Mouse (Mus musculus) MEL (cell line): ENCODE results near the gene Xpnpep1. TPM values are rescaled to one million over a fixed set of nuclear protein-coding genes. Genes with fewer than 3 reads are reported as not detected.

Source experiments
- DNase-seq: peaks from one replicate; pipeline ENCODE4 v3.0.0; 2011; ENCODE audit warnings: low read depth, low spot score
- H3K27ac ChIP-seq: 2 replicates; pipeline ENCODE4 v1.5.1; 2012; ENCODE audit warnings: low read depth, mild to moderate bottlenecking, control low read depth, low read length, moderate library complexity; ENCODE audit not compliant: control insufficient read depth
- H3K27me3 ChIP-seq, 2 experiments: fragments of 150-350 bp in 1 of 2; sonication (generic) in 1 of 2; 2 replicates each; pipeline ENCODE4 v1.6.1; 2012; ENCODE audit warnings: low read length in 2 of 2, mild to moderate bottlenecking in 2 of 2, improper control_type of control experiment in 1 of 2, moderate library complexity in 1 of 2; ENCODE audit not compliant: insufficient read depth in 2 of 2, control insufficient read depth in 1 of 2
- H3K36me3 ChIP-seq, 2 experiments: 2 replicates each; pipeline ENCODE4 v1.6.1; 2012 to 2014; ENCODE audit warnings: low read length in 2 of 2, improper control_type of control experiment in 1 of 2, inconsistent platforms in 1 of 2, mild to moderate bottlenecking in 1 of 2; ENCODE audit not compliant: insufficient read depth in 2 of 2, control insufficient read depth in 1 of 2
- H3K4me1 ChIP-seq, 2 experiments: fragments of 150-350 bp in 1 of 2; sonication (generic) in 1 of 2; 2 replicates each; pipeline ENCODE4 v1.6.1; 2012; ENCODE audit warnings: low read length in 2 of 2, improper control_type of control experiment in 1 of 2, mild to moderate bottlenecking in 1 of 2; ENCODE audit not compliant: insufficient read depth in 2 of 2, control insufficient read depth in 1 of 2
- H3K4me3 ChIP-seq, 2 experiments: fragments of 150-350 bp in 1 of 2; sonication (generic) in 1 of 2; 2 replicates each; pipeline ENCODE4 v1.5.1; 2012; ENCODE audit warnings: low read depth in 2 of 2, low read length in 2 of 2, mild to moderate bottlenecking in 2 of 2, moderate library complexity in 2 of 2, control low read depth in 1 of 2, improper control_type of control experiment in 1 of 2; ENCODE audit not compliant: control insufficient read depth in 1 of 2, insufficient read depth in 1 of 2
- H3K79me2 ChIP-seq: 2 replicates; pipeline ENCODE4 v1.6.1; 2012; ENCODE audit warnings: mild to moderate bottlenecking, low read length, moderate library complexity; ENCODE audit not compliant: control insufficient read depth, poor library complexity, insufficient read depth
- H3K9ac ChIP-seq: 2 replicates; pipeline ENCODE4 v1.6.1; 2012; ENCODE audit warnings: low read depth, mild to moderate bottlenecking, control low read depth, low read length, moderate library complexity; ENCODE audit not compliant: control insufficient read depth, poor library complexity, severe bottlenecking
- H3K9me3 ChIP-seq: fragments of 150-350 bp; sonication (generic); replicated peaks from 2 replicates; pipeline ENCODE4 v1.6.1; 2012; ENCODE audit warnings: mild to moderate bottlenecking, low read length, improper control_type of control experiment, moderate library complexity; ENCODE audit not compliant: insufficient read depth
- BHLHE40 ChIP-seq: IDR thresholded peaks from 2 replicates; pipeline ENCODE4 v1.6.1; 2012; ENCODE audit warnings: low read depth, mild to moderate bottlenecking, inconsistent platforms, low read length, improper control_type of control experiment, borderline replicate concordance
- CHD2 ChIP-seq: IDR thresholded peaks from 2 replicates; pipeline ENCODE4 v1.6.1; 2011; ENCODE audit warnings: low read length, improper control_type of control experiment
- E2F4 ChIP-seq: IDR thresholded peaks from 2 replicates; pipeline ENCODE4 v1.6.1; 2011; ENCODE audit warnings: low read depth, low read length, improper control_type of control experiment, borderline replicate concordance
- ELF1 ChIP-seq: IDR thresholded peaks from 2 replicates; pipeline ENCODE4 v1.6.1; 2014; ENCODE audit warnings: low read depth, mild to moderate bottlenecking, inconsistent platforms, low read length, improper control_type of control experiment, moderate library complexity
- EP300 ChIP-seq, 2 experiments: IDR thresholded peaks; 2 replicates each; pipeline ENCODE4 v1.6.1; 2011; ENCODE audit warnings: improper control_type of control experiment in 2 of 2, low read length in 2 of 2, low read depth in 1 of 2, mild to moderate bottlenecking in 1 of 2
- ETS1 ChIP-seq: IDR thresholded peaks from 2 replicates; pipeline ENCODE4 v1.6.1; 2012; ENCODE audit warnings: low read depth, mild to moderate bottlenecking, inconsistent platforms, low read length, improper control_type of control experiment, moderate library complexity
- GATA1 ChIP-seq: IDR thresholded peaks from 2 replicates; pipeline ENCODE4 v1.6.1; 2011; ENCODE audit warnings: low read depth, low read length, improper control_type of control experiment
- HCFC1 ChIP-seq: IDR thresholded peaks from 2 replicates; pipeline ENCODE4 v1.6.1; 2012; ENCODE audit warnings: low read depth, mild to moderate bottlenecking, inconsistent platforms, low read length, improper control_type of control experiment, moderate library complexity
- JUND ChIP-seq: IDR thresholded peaks from 2 replicates; pipeline ENCODE4 v1.6.1; 2011; ENCODE audit warnings: low read depth, mild to moderate bottlenecking, improper control_type of control experiment, low read length
- MAX ChIP-seq: IDR thresholded peaks from 2 replicates; pipeline ENCODE4 v1.6.1; 2011; ENCODE audit warnings: low read length, improper control_type of control experiment
- MAZ ChIP-seq: IDR thresholded peaks from 2 replicates; pipeline ENCODE4 v1.6.1; 2012; ENCODE audit warnings: low read depth, mild to moderate bottlenecking, inconsistent platforms, low read length, improper control_type of control experiment
- MEF2A ChIP-seq: IDR thresholded peaks from 2 replicates; pipeline ENCODE4 v1.6.1; 2014; ENCODE audit warnings: low read depth, mild to moderate bottlenecking, inconsistent platforms, low read length, improper control_type of control experiment; ENCODE audit not compliant: poor library complexity, insufficient replicate concordance, severe bottlenecking; ENCODE audit errors: extremely low read depth
- MYB ChIP-seq: IDR thresholded peaks from 2 replicates; pipeline ENCODE4 v1.6.1; 2011; ENCODE audit warnings: mild to moderate bottlenecking, low read depth, low read length, improper control_type of control experiment
- MYC ChIP-seq: IDR thresholded peaks from 2 replicates; pipeline ENCODE4 v1.6.1; 2011; ENCODE audit warnings: low read depth, mild to moderate bottlenecking, low read length, improper control_type of control experiment, moderate library complexity
- NELFE ChIP-seq: IDR thresholded peaks from 2 replicates; pipeline ENCODE4 v1.6.1; 2011; ENCODE audit warnings: low read depth, low read length, improper control_type of control experiment
- NRF1 ChIP-seq: IDR thresholded peaks from 2 replicates; pipeline ENCODE4 v1.6.1; 2014; ENCODE audit warnings: low read depth, mild to moderate bottlenecking, inconsistent platforms, low read length, improper control_type of control experiment, moderate library complexity; ENCODE audit not compliant: poor library complexity, insufficient read depth, severe bottlenecking
- POLR2A ChIP-seq, 2 experiments: IDR thresholded peaks; 2 replicates each; pipeline ENCODE4 v1.6.1; 2011 to 2012; ENCODE audit warnings: low read length in 2 of 2, mild to moderate bottlenecking in 2 of 2, control low read depth in 1 of 2, improper control_type of control experiment in 1 of 2, low read depth in 1 of 2, moderate library complexity in 1 of 2; ENCODE audit not compliant: control insufficient read depth in 1 of 2, insufficient read depth in 1 of 2, poor library complexity in 1 of 2
- POLR2AphosphoS2 ChIP-seq: IDR thresholded peaks from 2 replicates; pipeline ENCODE4 v1.6.1; 2011; ENCODE audit warnings: low read length, improper control_type of control experiment
- POLR2AphosphoS5 ChIP-seq: IDR thresholded peaks from 2 replicates; pipeline ENCODE4 v1.6.1; 2012; ENCODE audit warnings: low read depth, borderline replicate concordance, mild to moderate bottlenecking, inconsistent platforms, low read length, moderate library complexity, mixed read lengths
- RAD21 ChIP-seq: IDR thresholded peaks from 2 replicates; pipeline ENCODE4 v1.6.1; 2011; ENCODE audit warnings: mild to moderate bottlenecking, low read depth, low read length, improper control_type of control experiment
- RCOR1 ChIP-seq: IDR thresholded peaks from 2 replicates; pipeline ENCODE4 v1.6.1; 2012; ENCODE audit warnings: low read depth, mild to moderate bottlenecking, inconsistent platforms, low read length, improper control_type of control experiment
- SIN3A ChIP-seq: IDR thresholded peaks from 2 replicates; pipeline ENCODE4 v1.6.1; 2012; ENCODE audit warnings: low read length, improper control_type of control experiment, inconsistent platforms
- SMC3 ChIP-seq: IDR thresholded peaks from 2 replicates; pipeline ENCODE4 v1.6.1; 2011; ENCODE audit warnings: low read depth, low read length, improper control_type of control experiment
- TBP ChIP-seq: IDR thresholded peaks from 2 replicates; pipeline ENCODE4 v1.8.0; 2011; ENCODE audit warnings: low read depth, low read length, improper control_type of control experiment
- UBTF ChIP-seq: IDR thresholded peaks from 2 replicates; pipeline ENCODE4 v1.6.1; 2012; ENCODE audit warnings: low read depth, mild to moderate bottlenecking, inconsistent platforms, low read length, improper control_type of control experiment, moderate library complexity, borderline replicate concordance; ENCODE audit not compliant: insufficient read depth
- USF1 ChIP-seq: IDR thresholded peaks from 2 replicates; pipeline ENCODE4 v1.6.1; 2014; ENCODE audit warnings: low read depth, mild to moderate bottlenecking, inconsistent platforms, low read length, improper control_type of control experiment, moderate library complexity
- USF2 ChIP-seq, 2 experiments: IDR thresholded peaks; 2 replicates each; pipeline ENCODE4 v1.6.1; 2011 to 2012; ENCODE audit warnings: improper control_type of control experiment in 2 of 2, low read length in 2 of 2, borderline replicate concordance in 1 of 2, inconsistent platforms in 1 of 2, low read depth in 1 of 2, mild to moderate bottlenecking in 1 of 2; ENCODE audit not compliant: insufficient read depth in 1 of 2
- ZC3H11A ChIP-seq: IDR thresholded peaks from 2 replicates; pipeline ENCODE4 v1.6.1; 2012; ENCODE audit warnings: low read depth, mild to moderate bottlenecking, inconsistent platforms, low read length, improper control_type of control experiment
- ZKSCAN1 ChIP-seq: IDR thresholded peaks from 2 replicates; pipeline ENCODE4 v1.6.1; 2012; ENCODE audit warnings: low read depth, mild to moderate bottlenecking, inconsistent platforms, low read length, improper control_type of control experiment, moderate library complexity
- ZMIZ1 ChIP-seq: IDR thresholded peaks from 2 replicates; pipeline ENCODE4 v1.6.1; 2012; ENCODE audit warnings: low read depth, mild to moderate bottlenecking, inconsistent platforms, low read length, improper control_type of control experiment, moderate library complexity
- ZNF384 ChIP-seq: IDR thresholded peaks from 2 replicates; pipeline ENCODE4 v1.6.1; 2012; ENCODE audit warnings: low read depth, mild to moderate bottlenecking, inconsistent platforms, low read length, improper control_type of control experiment
- polyA plus RNA-seq, 2 experiments: library from polyadenylated mRNA; stranded (reverse) in 1 of 2; unstranded in 1 of 2; fragments of >175 nt in 1 of 2; fragments of >200 nt in 1 of 2; gene quantifications; 2 replicates each; pipeline versions ENCODE4 v1.2.1 to v1.2.4; 2012; ENCODE audit warnings: low replicate concordance in 2 of 2, low read depth in 1 of 2; ENCODE audit not compliant: insufficient read length in 2 of 2, insufficient read depth in 1 of 2, missing spikeins in 1 of 2
- total RNA-seq: library from RNA; depleted of rRNA; stranded (reverse); fragments of 300-350 nt; gene quantifications from 2 replicates; pipeline ENCODE4 v1.2.3, GENCODE M21; 2012

Xpnpep1 gene
- total and polyA plus RNA-seq, 3 experiments: 428 to 531 (median 526) TPM

GRCm38 (mm10) chr19:53070870-53071269, 30.9 kb upstream of the Xpnpep1 start:
- H3K4me3 ChIP-seq: no peak overlapping the region
- TF ChIP-seq ELF1 (no peak), RAD21 (no peak), CHD2 (no peak), MYB (no peak), HCFC1 (no peak), POLR2A (IDR thresholded peaks at IDR 0.05; ENCODE audit: control insufficient read depth in 1 of 2, insufficient read depth in 1 of 2, low read depth in 1 of 2, low read length in 2 of 2, poor library complexity in 1 of 2) (no peak), BHLHE40 (no peak), E2F4 (no peak), MAX (no peak), SIN3A (no peak), MEF2A (no peak), MAZ (no peak), ZNF384 (no peak)
- TF ChIP-seq, all 39 proteins: peak for 0
- no peaks in the 10 kb centered on the region for H3K9me3 ChIP-seq
- 0 out of 4 replicates have a peak, but pooled peaks cover 0 to 2% of the 10 kb centered on the region in 2 experiments for H3K36me3 ChIP-seq
- DNase-seq: no peak
- peaks cover 0 to 2% of the 10 kb centered on the region in 2 experiments; a peak in 1 of 4 replicates for H3K27me3 ChIP-seq
- no peaks in the 10 kb centered on the region for H3K79me2 ChIP-seq
- H3K27ac ChIP-seq: no peak overlapping the region
- H3K4me1 ChIP-seq: no peaks in the 10 kb centered on the region; a peak in 1 of 4 replicates
- no peak overlapping the region for H3K9ac ChIP-seq

GRCm38 (mm10) chr19:53069451-53069850, 29.4 kb upstream of the Xpnpep1 start:
- H3K4me3 ChIP-seq: no peak overlapping the region
- H3K79me2 ChIP-seq: no peaks in the 10 kb centered on the region
- peak; percentile 52 for DNase-seq
- H3K4me1 ChIP-seq: no peaks in the 10 kb centered on the region
- H3K9ac ChIP-seq: no peak overlapping the region
- H3K36me3 ChIP-seq: 0 out of 4 replicates have a peak, but pooled peaks cover 0 to 2% of the 10 kb centered on the region in 2 experiments
- H3K27me3 ChIP-seq: peaks cover 0 to 2% of the 10 kb centered on the region in 2 experiments; a peak in 1 of 4 replicates
- no peaks in the 10 kb centered on the region for H3K9me3 ChIP-seq
- no peak overlapping the region for H3K27ac ChIP-seq
- TF ChIP-seq ZC3H11A: 0 out of 2 replicates have a peak, but pooled peaks have one; percentile 11
- TF ChIP-seq SMC3: peak; percentile 15; the same call in 1 of the 2 replicates
- TF ChIP-seq RCOR1: no peak
- 0 out of 2 replicates have a peak, but pooled peaks have one; percentile 19 for TF ChIP-seq ETS1
- TF ChIP-seq ELF1: no peak
- TF ChIP-seq MYC: no peak
- TF ChIP-seq NRF1: no peak
- no peak for TF ChIP-seq ZMIZ1
- TF ChIP-seq UBTF: no peak
- peak; percentile 74 for TF ChIP-seq TBP
- TF ChIP-seq POLR2AphosphoS5: no peak
- no peak for TF ChIP-seq USF2 (IDR thresholded peaks at IDR 0.05; ENCODE audit: borderline replicate concordance in 1 of 2, insufficient read depth in 1 of 2, low read depth in 1 of 2, low read length in 2 of 2)
- peak; percentile 39 for TF ChIP-seq CHD2
- TF ChIP-seq USF1: no peak
- TF ChIP-seq EP300 (IDR thresholded peaks at IDR 0.05; ENCODE audit: low read depth in 1 of 2, low read length in 2 of 2): no peak
- no peak for TF ChIP-seq MEF2A
- TF ChIP-seq HCFC1: no peak
- TF ChIP-seq E2F4: no peak
- no peak for TF ChIP-seq JUND
- peak; percentile 37; the same call in 1 of the 2 replicates for TF ChIP-seq GATA1
- no peak for TF ChIP-seq ZKSCAN1
- TF ChIP-seq POLR2AphosphoS2: no peak
- TF ChIP-seq NELFE: no peak
- no peak for TF ChIP-seq MYB
